Mouse (Mus musculus): ENCODE results near the gene Ms4a12. TPM values are rescaled to one million over a fixed set of nuclear protein-coding genes. Genes with fewer than 3 reads are reported as not detected.
A peak's percentile ranks its signal among the peaks of the same experiment; 100 is the strongest.
"Not testable (repeated sequence)": the region's sequence is repeated elsewhere in the genome, so short reads cannot be mapped to it uniquely, and the experiment has no call there.

The Ms4a12 gene
- polyA plus RNA-seq (2014; fragmentation: Nextera tagmentation; extraction: Ambion mirVana) = 0.16 TPM in 1 of 2 replicates, not detected in the other

GRCm38 (mm10) chr19:11232348-11232747 lies at the start of gene Ms4a12:
Ms4a12 (minus strand) TSS chr19:11232448.
- Histone ChIP-seq H3K9me3 (ENCODE audit: control insufficient read depth, low read length) (no peaks in the 10 kb centered on the region), H3K36me3 (ENCODE audit: control insufficient read depth, insufficient read depth, low read length) (no peaks in the 10 kb centered on the region), H3K4me2 (ENCODE audit: low read length) (no peak within 1 kb of the TSS), H3K27ac (ENCODE audit: low read depth) (no peak within 1 kb of the TSS), H3K4me3 (ENCODE audit: low read depth, low read length) (no peak within 1 kb of the TSS), H3K4me1 (replicated peaks; ENCODE audit: control insufficient read depth, insufficient read depth, low read length) (no peaks in the 10 kb centered on the region), H3K9ac (ENCODE audit: low read length) (no peak within 1 kb of the TSS), H3K27me3 (replicated peaks; ENCODE audit: control insufficient read depth, insufficient read depth, low read length) (no peaks in the 10 kb centered on the region)
- 67% methylated on average over 5 of the region's 5 CpGs for WGBS
- no peak for ATAC-seq (replicated peaks; ENCODE audit: low FRiP score, low TSS enrichment, low read depth)
- no peak for DNase-seq (ENCODE audit: low spot score)

DNA sequence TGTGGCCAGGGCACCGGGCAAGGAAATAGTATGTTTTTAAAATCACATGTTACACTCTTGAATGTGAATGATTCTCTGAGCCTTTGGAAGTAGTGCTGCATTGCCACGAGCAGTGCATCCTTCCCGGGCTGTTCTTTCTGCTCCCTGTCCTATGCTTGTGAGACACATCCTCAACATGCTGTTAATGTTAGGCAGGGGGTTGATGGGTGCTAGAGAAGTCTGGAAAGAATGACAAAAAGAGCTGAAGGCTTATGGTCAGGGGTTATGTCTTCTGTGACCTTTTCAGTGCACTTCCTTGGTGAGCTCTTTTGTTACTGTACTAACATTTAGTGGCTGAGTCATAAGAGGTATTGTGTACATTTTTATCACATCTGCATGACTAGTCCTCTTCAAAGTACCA lies 48.0 kb upstream of the Ms4a12 start:
- Histone ChIP-seq H3K27me3 (replicated peaks; ENCODE audit: control insufficient read depth, insufficient read depth, low read length) (no peaks in the 10 kb centered on the region), H3K4me1 (replicated peaks; ENCODE audit: control insufficient read depth, insufficient read depth, low read length) (peaks cover 12% of the 10 kb centered on the region; the same call in 1 of the 2 replicates)
- ATAC-seq (replicated peaks; ENCODE audit: low FRiP score, low TSS enrichment, low read depth) = no peak

DNA sequence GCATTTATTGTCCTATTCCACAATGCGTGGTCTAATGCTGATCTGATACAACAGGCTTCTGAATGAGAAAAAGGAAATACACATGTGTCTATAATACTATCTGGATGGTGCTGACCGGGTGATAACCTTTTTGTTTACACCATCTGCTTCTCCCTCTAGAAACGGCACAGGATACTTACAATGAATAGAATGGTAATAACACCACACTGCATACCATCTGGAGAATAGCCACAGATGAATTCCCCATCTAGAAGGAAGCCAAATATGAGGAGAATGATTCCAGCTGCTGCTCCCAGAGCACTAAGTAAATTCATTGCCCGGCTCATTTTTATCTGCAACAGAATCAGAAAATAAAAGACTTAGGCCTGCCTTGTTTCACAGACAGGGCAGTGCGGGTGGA lies 44.2 kb upstream of the Ms4a12 start:
- no peaks in the 10 kb centered on the region for H3K27me3 ChIP-seq (replicated peaks; ENCODE audit: control insufficient read depth, insufficient read depth, low read length)
- H3K27ac ChIP-seq (ENCODE audit: low read depth) = peak overlapping the region; percentile 69; the same call in 1 of the 2 replicates
- ATAC-seq (replicated peaks; ENCODE audit: low FRiP score, low TSS enrichment, low read depth) (0 out of 2 replicates have a peak, but pooled peaks have one; percentile 43), DNase-seq (ENCODE audit: low spot score) (no peak)
- peaks cover 12% of the 10 kb centered on the region; the same call in 1 of the 2 replicates for H3K4me1 ChIP-seq (replicated peaks; ENCODE audit: control insufficient read depth, insufficient read depth, low read length)
- H3K4me3 ChIP-seq (ENCODE audit: low read depth, low read length) = no peak overlapping the region
- no peaks in the 10 kb centered on the region for H3K9me3 ChIP-seq (ENCODE audit: control insufficient read depth, low read length)
- H3K4me2 ChIP-seq (ENCODE audit: low read length) = no peak overlapping the region
- no peaks in the 10 kb centered on the region for H3K36me3 ChIP-seq (ENCODE audit: control insufficient read depth, insufficient read depth, low read length)
- no peak overlapping the region for H3K9ac ChIP-seq (ENCODE audit: low read length)
- WGBS = 17% methylated on average over 5 of the region's 5 CpGs

More for the DNA sequence above, 48.0 kb upstream of the Ms4a12 start:
- Histone ChIP-seq H3K9ac (ENCODE audit: low read length) (no peak overlapping the region), H3K4me2 (ENCODE audit: low read length) (no peak overlapping the region), H3K4me3 (ENCODE audit: low read depth, low read length) (no peak overlapping the region), H3K36me3 (ENCODE audit: control insufficient read depth, insufficient read depth, low read length) (no peaks in the 10 kb centered on the region), H3K9me3 (ENCODE audit: control insufficient read depth, low read length) (no peaks in the 10 kb centered on the region), H3K27ac (ENCODE audit: low read depth) (no peak overlapping the region)
- no peak for DNase-seq (ENCODE audit: low spot score)
- WGBS = 74% methylated on average over 3 of the region's 3 CpGs

DNA sequence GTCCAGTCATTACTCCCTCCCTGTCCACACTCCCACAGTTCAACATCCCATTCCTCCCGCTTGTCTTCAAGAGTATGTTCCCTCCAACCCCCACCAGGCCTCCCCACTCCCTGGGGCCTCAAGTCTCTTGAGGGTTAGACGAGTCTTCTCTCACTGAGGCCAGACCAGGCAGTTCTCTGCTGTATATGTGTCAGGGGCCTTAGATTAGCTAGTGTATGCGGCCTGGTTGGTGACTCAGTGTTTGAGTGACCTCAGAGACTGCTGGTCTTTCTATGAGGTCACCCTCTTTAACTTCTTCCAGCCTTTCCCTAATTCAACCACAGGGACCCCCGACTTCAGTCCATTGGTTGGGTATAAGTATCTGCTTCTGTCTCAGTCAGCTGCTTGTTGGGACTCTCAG lies 34.7 kb upstream of the Ms4a12 start:
- no peak overlapping the region for H3K27ac ChIP-seq (ENCODE audit: low read depth)
- H3K27me3 ChIP-seq (replicated peaks; ENCODE audit: control insufficient read depth, insufficient read depth, low read length) = no peaks in the 10 kb centered on the region
- no peaks in the 10 kb centered on the region for H3K36me3 ChIP-seq (ENCODE audit: control insufficient read depth, insufficient read depth, low read length)
- H3K4me1 ChIP-seq (replicated peaks; ENCODE audit: control insufficient read depth, insufficient read depth, low read length) = no peaks in the 10 kb centered on the region
- H3K9me3 ChIP-seq (ENCODE audit: control insufficient read depth, low read length) = no peaks in the 10 kb centered on the region
- H3K4me3 ChIP-seq (ENCODE audit: low read depth, low read length) = no peak overlapping the region
- DNase-seq (ENCODE audit: low spot score) (no peak), ATAC-seq (replicated peaks; ENCODE audit: low FRiP score, low TSS enrichment, low read depth) (no peak)
- no peak overlapping the region for H3K9ac ChIP-seq (ENCODE audit: low read length)
- no peak overlapping the region for H3K4me2 ChIP-seq (ENCODE audit: low read length)
- 75% methylated on average over 4 of the region's 4 CpGs for WGBS

GRCm38 (mm10) chr19:11266052-11266845 lies 34.0 kb upstream of the Ms4a12 start, which contains the start of gene Ms4a1:
Ms4a1 (minus strand) TSS chr19:11266241.
- 82% methylated on average over 8 of the region's 8 CpGs for WGBS
- ATAC-seq (replicated peaks; ENCODE audit: low FRiP score, low TSS enrichment, low read depth) (no peak), DNase-seq (ENCODE audit: low spot score) (no peak)

DNA sequence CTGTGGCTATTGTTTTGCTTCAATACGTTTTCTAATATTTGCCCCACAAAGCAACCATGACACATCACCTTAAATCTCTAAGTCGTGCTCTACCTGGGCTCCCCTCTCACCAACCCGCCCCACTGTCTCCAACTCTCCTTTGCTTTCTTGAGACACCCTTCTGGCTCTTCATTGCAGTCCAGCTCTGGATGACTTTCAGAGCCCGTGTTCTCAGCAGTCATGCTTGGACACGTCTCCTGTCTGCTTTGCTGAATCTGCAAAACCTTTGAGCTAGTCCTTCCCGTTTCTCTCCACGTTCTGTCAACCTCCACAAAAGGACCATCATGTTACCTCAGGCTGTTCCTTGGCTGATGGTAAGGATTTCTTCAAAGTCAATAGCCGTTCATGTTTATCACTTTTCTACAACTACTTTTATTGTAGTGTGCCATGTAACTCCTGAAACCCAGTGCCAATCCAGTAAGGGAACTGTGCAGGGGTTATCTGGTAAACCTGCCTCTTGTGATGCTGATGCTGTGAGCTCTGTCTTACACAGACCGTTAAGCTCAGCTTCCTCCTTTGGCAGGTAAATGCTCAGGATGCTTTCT lies 32.4 kb upstream of the Ms4a12 start:
- DNase-seq (ENCODE audit: low spot score) = no peak
- H3K4me1 ChIP-seq (replicated peaks; ENCODE audit: control insufficient read depth, insufficient read depth, low read length) = no peaks in the 10 kb centered on the region

More at GRCm38 (mm10) chr19:11266052-11266845, 34.0 kb upstream of the Ms4a12 start, which contains the start of gene Ms4a1:
- Histone ChIP-seq H3K4me2 (ENCODE audit: low read length) (no peak within 1 kb of the TSS), H3K27ac (ENCODE audit: low read depth) (no peak within 1 kb of the TSS), H3K4me1 (replicated peaks; ENCODE audit: control insufficient read depth, insufficient read depth, low read length) (no peaks in the 10 kb centered on the region), H3K9me3 (ENCODE audit: control insufficient read depth, low read length) (no peaks in the 10 kb centered on the region), H3K36me3 (ENCODE audit: control insufficient read depth, insufficient read depth, low read length) (no peaks in the 10 kb centered on the region), H3K9ac (ENCODE audit: low read length) (no peak within 1 kb of the TSS), H3K4me3 (ENCODE audit: low read depth, low read length) (no peak within 1 kb of the TSS), H3K27me3 (replicated peaks; ENCODE audit: control insufficient read depth, insufficient read depth, low read length) (no peaks in the 10 kb centered on the region)

GRCm38 (mm10) chr19:11263549-11263948 lies 31.3 kb upstream of the Ms4a12 start:
- Histone ChIP-seq H3K4me3 (ENCODE audit: low read depth, low read length) (no peak overlapping the region), H3K27ac (ENCODE audit: low read depth) (no peak overlapping the region), H3K9ac (ENCODE audit: low read length) (no peak overlapping the region), H3K4me2 (ENCODE audit: low read length) (no peak overlapping the region), H3K4me1 (replicated peaks; ENCODE audit: control insufficient read depth, insufficient read depth, low read length) (no peaks in the 10 kb centered on the region), H3K9me3 (ENCODE audit: control insufficient read depth, low read length) (no peaks in the 10 kb centered on the region), H3K27me3 (replicated peaks; ENCODE audit: control insufficient read depth, insufficient read depth, low read length) (no peaks in the 10 kb centered on the region), H3K36me3 (ENCODE audit: control insufficient read depth, insufficient read depth, low read length) (no peaks in the 10 kb centered on the region)
- 78% methylated on average over 3 of the region's 3 CpGs for WGBS
- DNase-seq (ENCODE audit: low spot score) (no peak), ATAC-seq (replicated peaks; ENCODE audit: low FRiP score, low TSS enrichment, low read depth) (no peak)

More for the DNA sequence above, 32.4 kb upstream of the Ms4a12 start:
- H3K36me3 ChIP-seq (ENCODE audit: control insufficient read depth, insufficient read depth, low read length) = no peaks in the 10 kb centered on the region
- no peak overlapping the region for H3K9ac ChIP-seq (ENCODE audit: low read length)
- no peaks in the 10 kb centered on the region for H3K27me3 ChIP-seq (replicated peaks; ENCODE audit: control insufficient read depth, insufficient read depth, low read length)
- H3K9me3 ChIP-seq (ENCODE audit: control insufficient read depth, low read length) = no peaks in the 10 kb centered on the region
- ATAC-seq (replicated peaks; ENCODE audit: low FRiP score, low TSS enrichment, low read depth) = no peak
- WGBS = 83% methylated on average over 9 of the region's 9 CpGs
- no peak overlapping the region for H3K4me2 ChIP-seq (ENCODE audit: low read length)
- no peak overlapping the region for H3K4me3 ChIP-seq (ENCODE audit: low read depth, low read length)
- no peak overlapping the region for H3K27ac ChIP-seq (ENCODE audit: low read depth)

DNA sequence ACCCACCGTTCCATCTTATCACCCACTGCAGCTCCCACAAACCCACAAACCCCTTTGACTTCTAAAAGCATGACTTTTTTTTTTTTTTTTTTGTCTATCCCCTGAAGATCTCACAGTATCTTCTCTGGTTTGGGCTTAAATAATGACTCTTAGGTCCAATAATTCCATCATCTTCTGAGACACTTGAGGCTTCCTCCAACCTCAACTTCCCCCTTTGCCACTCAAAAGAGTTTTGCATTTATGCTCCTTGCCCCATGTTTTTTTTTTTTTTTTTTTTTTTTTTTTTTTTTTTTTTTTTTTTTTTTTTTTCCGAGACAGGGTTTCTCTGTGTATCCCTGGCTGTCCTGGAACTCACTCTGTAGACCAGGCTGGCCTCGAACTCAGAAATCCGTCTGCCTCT lies 30.7 kb upstream of the Ms4a12 start:
- H3K4me3 ChIP-seq (ENCODE audit: low read depth, low read length); H3K36me3 ChIP-seq (ENCODE audit: control insufficient read depth, insufficient read depth, low read length); H3K4me1 ChIP-seq (replicated peaks; ENCODE audit: control insufficient read depth, insufficient read depth, low read length); H3K27ac ChIP-seq (ENCODE audit: low read depth); H3K9me3 ChIP-seq (ENCODE audit: control insufficient read depth, low read length); ATAC-seq (replicated peaks; ENCODE audit: low FRiP score, low TSS enrichment, low read depth); H3K27me3 ChIP-seq (replicated peaks; ENCODE audit: control insufficient read depth, insufficient read depth, low read length); H3K4me2 ChIP-seq (ENCODE audit: low read length); DNase-seq (ENCODE audit: low spot score); H3K9ac ChIP-seq (ENCODE audit: low read length): not testable (repeated sequence)
- 73% methylated on average over 4 of the region's 4 CpGs for WGBS
